Mouse (Mus musculus): Measurements from ENCODE around the gene Hsd11b1.

- no peak for TF ChIP-seq CTCF (IDR thresholded peaks at IDR 0.05; ENCODE audit: low read depth, low read length)
- TF ChIP-seq POLR2A (IDR thresholded peaks at IDR 0.05; ENCODE audit: extremely low read depth, insufficient read depth, low read length): no peak
These were observed 60.1 kb downstream of the Hsd11b1 start for GRCm38 (mm10) chr1:193203821-193204220.

All from liver, adult 2 months (tissue).